Mouse (Mus musculus) intestine, embryonic 15.5 days (tissue): Measurements from ENCODE around the gene Scfd2. TPM values are rescaled to one million over a fixed set of nuclear protein-coding genes. Genes with fewer than 3 reads are reported as not detected.
A peak's percentile ranks its signal among the peaks of the same experiment; 100 is the strongest.

Experiments
- ATAC-seq: fragments of 200-750 bp; cut with Nextera tagmentation; 2 replicates; pipeline ENCODE4 v1.8.0; 2017; ENCODE audit warnings: moderate TSS enrichment, moderate library complexity
- H3K27ac ChIP-seq: fragments of 300-500 bp; sonication (generic); 2 replicates; pipeline ENCODE4 v1.5.1; 2015; ENCODE audit warnings: mild to moderate bottlenecking, inconsistent platforms
- H3K27me3 ChIP-seq: fragments of 300-500 bp; sonication (generic); replicated peaks from 2 replicates; pipeline ENCODE4 v1.6.1; 2015; ENCODE audit warnings: inconsistent platforms
- H3K36me3 ChIP-seq: fragments of 300-500 bp; sonication (generic); 2 replicates; pipeline ENCODE4 v1.6.1; 2015; ENCODE audit warnings: inconsistent platforms
- H3K4me1 ChIP-seq: fragments of 300-500 bp; sonication (generic); replicated peaks from 2 replicates; pipeline ENCODE4 v1.6.1; 2015; ENCODE audit warnings: inconsistent platforms
- H3K4me2 ChIP-seq: fragments of 300-500 bp; sonication (generic); replicated peaks from 2 replicates; pipeline ENCODE4 v1.6.1; 2015; ENCODE audit warnings: mild to moderate bottlenecking, inconsistent platforms
- H3K4me3 ChIP-seq: fragments of 300-500 bp; sonication (generic); replicated peaks from 2 replicates; pipeline ENCODE4 v1.5.1; 2015; ENCODE audit warnings: inconsistent platforms
- H3K9ac ChIP-seq: fragments of 300-500 bp; sonication (generic); 2 replicates; pipeline ENCODE4 v1.6.1; 2015; ENCODE audit warnings: inconsistent platforms
- H3K9me3 ChIP-seq: fragments of 300-500 bp; sonication (generic); 2 replicates; pipeline ENCODE4 v1.6.1; 2016; ENCODE audit warnings: inconsistent platforms
- WGBS: fragments of 180-500 bp; shearing (Covaris S2); methylation state at CpG from one replicate; pipeline ENCODE4 v1.1.7; 2015; 5-methylcytosine and 5-hydroxymethylcytosine counted together
- polyA plus RNA-seq: library from polyadenylated mRNA; unstranded; fragments of >200 nt; fragmentation: Nextera tagmentation; extraction: Ambion mirVana; gene quantifications from 2 replicates; pipeline ENCODE4 v1.2.1, GENCODE M21; 2015

The Scfd2 gene
- polyA plus RNA-seq, 1 experiment from 2014 or later, result 17.2 TPM

DNA sequence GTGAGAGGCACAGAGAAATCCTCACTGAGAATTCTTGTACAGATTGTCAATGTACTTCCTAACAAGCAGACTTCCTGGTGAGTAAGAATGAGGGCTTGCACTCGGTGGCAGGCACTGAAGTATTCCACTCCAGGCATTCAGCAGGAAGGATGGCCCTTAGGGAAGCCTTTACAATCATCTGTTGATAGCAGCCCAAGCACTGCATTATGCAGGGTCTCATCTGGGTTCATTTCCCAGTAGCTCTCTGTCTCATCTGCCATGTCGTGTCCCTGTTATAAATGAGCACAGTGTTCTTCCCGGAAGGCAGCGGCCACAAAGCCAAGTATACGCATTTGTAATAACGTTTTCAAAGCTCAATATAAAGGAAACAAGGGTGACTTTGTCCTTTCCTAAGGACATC lies 48.9 kb downstream of the Scfd2 start:
- Histone ChIP-seq H3K4me2 (no peak overlapping the region), H3K27ac (no peak overlapping the region), H3K4me3 (no peak overlapping the region), H3K9me3 (no peaks in the 10 kb centered on the region), H3K27me3 (no peaks in the 10 kb centered on the region), H3K4me1 (0 out of 2 replicates have a peak, but pooled peaks cover 4% of the 10 kb centered on the region), H3K9ac (no peak overlapping the region), H3K36me3 (no peaks in the 10 kb centered on the region)
- WGBS, result 70% methylated on average over 6 of the region's 6 CpGs
- no peak for ATAC-seq

DNA sequence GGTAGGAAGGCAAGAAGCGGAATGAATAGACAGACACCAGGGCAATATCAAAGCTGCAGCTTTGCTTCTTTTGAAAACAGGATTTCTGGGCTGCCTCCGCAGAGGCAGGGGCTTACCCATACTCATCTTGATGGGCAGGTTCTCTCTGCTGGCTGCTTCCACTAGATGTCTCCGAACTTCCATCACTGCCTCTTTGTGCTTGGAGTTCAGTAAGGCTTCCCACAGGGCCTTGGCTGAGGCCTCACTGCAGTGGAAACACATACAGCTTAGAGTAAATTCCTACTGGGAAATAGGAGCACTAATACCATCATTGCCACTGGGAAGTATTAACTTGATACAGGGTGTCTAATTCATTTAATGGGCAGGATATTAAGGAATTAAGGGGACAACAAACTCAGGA lies 49.5 kb downstream of the Scfd2 start:
- no peaks in the 10 kb centered on the region for H3K36me3 ChIP-seq
- WGBS, result 73% methylated on average over 3 of the region's 3 CpGs
- H3K4me2 ChIP-seq, result no peak overlapping the region
- H3K27ac ChIP-seq, result no peak overlapping the region
- H3K4me3 ChIP-seq, result no peak overlapping the region
- no peak overlapping the region for H3K9ac ChIP-seq
- no peaks in the 10 kb centered on the region for H3K9me3 ChIP-seq
- no peak for ATAC-seq
- no peaks in the 10 kb centered on the region for H3K27me3 ChIP-seq
- 0 out of 2 replicates have a peak, but pooled peaks cover 4% of the 10 kb centered on the region for H3K4me1 ChIP-seq

DNA sequence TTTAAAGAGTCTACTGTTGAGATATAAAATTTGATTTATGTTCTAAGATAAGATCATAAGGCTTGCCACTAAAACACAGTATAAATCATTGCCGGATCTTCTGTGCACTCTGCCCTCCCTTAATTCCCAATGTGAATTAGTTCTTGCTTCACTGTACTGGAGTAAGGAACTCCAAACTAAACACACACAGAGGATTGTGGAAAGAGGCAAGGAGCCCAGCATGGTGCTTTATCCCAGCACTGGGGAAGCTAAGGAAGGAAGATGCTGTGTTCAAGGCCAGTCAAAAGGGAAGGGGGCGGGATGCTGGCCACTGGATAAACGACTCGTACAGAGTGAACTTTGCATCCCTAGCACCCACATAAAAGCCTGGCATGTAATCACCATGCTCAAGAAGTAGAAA lies 51.1 kb downstream of the Scfd2 start:
- 62% methylated on average over 4 of the region's 4 CpGs for WGBS
- no peak overlapping the region for H3K4me3 ChIP-seq
- ATAC-seq, result no peak
- 0 out of 2 replicates have a peak, but pooled peaks cover 4% of the 10 kb centered on the region for H3K4me1 ChIP-seq
- no peaks in the 10 kb centered on the region for H3K9me3 ChIP-seq
- H3K36me3 ChIP-seq, result no peaks in the 10 kb centered on the region
- no peak overlapping the region for H3K27ac ChIP-seq
- H3K4me2 ChIP-seq, result no peak overlapping the region
- no peaks in the 10 kb centered on the region for H3K27me3 ChIP-seq
- no peak overlapping the region for H3K9ac ChIP-seq

DNA sequence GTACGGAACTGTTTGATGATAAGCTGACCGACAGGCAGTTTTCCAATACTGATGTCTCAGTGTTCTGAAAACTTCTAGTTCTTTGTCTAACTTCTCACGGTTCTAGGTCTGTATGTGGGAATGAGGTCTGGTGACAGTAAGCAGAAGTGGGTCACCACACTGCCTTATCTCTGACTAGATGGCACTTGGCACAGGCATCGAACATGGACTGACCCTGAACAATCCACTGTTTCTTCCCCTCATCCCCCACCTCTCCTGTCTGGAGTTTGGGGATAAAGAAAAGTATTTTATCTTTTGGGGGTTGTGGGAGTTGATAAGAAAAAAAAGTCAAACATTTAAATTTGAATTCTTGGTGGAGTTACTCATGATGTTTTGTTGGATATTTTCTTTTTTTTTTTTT lies 51.6 kb downstream of the Scfd2 start:
- no peak overlapping the region for H3K27ac ChIP-seq
- 51% methylated on average over 4 of the region's 4 CpGs for WGBS
- ATAC-seq, result no peak
- 0 out of 2 replicates have a peak, but pooled peaks cover 4% of the 10 kb centered on the region for H3K4me1 ChIP-seq
- no peak overlapping the region for H3K4me3 ChIP-seq
- no peak overlapping the region for H3K9ac ChIP-seq
- no peaks in the 10 kb centered on the region for H3K9me3 ChIP-seq
- no peak overlapping the region for H3K4me2 ChIP-seq
- H3K27me3 ChIP-seq, result no peaks in the 10 kb centered on the region
- no peaks in the 10 kb centered on the region for H3K36me3 ChIP-seq

DNA sequence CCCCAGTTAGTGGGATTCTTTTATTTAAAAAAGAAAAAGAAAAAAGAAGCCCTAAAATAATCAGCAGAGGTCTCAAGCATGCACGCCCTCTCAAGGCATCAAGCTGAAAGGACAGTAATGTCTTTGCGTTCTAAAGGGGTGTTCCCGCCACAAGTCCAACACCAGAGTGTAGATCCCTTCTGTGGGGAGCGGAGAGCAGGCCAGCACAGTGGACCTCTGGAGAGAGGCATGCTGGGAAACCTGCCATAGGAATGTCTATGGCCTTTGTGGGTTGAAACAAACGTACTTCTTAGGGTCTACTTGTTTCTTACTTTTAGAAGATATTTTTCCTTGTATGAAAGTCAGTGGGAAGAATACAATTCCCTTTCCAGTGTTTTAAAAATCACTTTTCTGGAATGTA lies 52.4 kb downstream of the Scfd2 start:
- Histone ChIP-seq H3K4me3 (no peak overlapping the region), H3K27me3 (no peaks in the 10 kb centered on the region), H3K9ac (no peak overlapping the region), H3K4me1 (0 out of 2 replicates have a peak, but pooled peaks cover 4% of the 10 kb centered on the region), H3K27ac (no peak overlapping the region), H3K36me3 (no peaks in the 10 kb centered on the region), H3K9me3 (no peaks in the 10 kb centered on the region), H3K4me2 (no peak overlapping the region)
- 62% methylated on average over 5 of the region's 5 CpGs for WGBS
- ATAC-seq, result no peak

DNA sequence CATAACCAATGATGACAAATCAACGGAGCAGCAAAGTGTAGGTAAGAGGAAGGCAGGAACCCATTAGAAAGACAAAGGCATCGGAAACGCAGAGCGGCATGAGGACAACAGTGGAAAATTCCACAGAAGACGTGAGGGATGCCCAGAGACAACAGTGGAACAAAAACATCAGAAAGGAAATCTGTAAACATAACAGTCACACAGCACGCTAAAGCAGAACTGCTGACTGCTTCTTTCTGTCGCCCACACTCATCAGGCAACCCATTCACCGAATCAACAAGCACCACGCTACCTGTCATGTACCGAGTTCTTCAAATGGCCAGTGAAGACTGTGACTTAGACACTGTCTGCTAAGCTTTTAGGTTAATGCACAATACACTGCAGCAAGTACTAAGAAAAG lies 55.0 kb downstream of the Scfd2 start:
- H3K36me3 ChIP-seq, result no peaks in the 10 kb centered on the region
- H3K27me3 ChIP-seq, result no peaks in the 10 kb centered on the region
- H3K27ac ChIP-seq, result no peak overlapping the region
- no peak overlapping the region for H3K9ac ChIP-seq
- H3K4me1 ChIP-seq, result 0 out of 2 replicates have a peak, but pooled peaks cover 4% of the 10 kb centered on the region
- H3K9me3 ChIP-seq, result no peaks in the 10 kb centered on the region
- H3K4me2 ChIP-seq, result no peak overlapping the region
- H3K4me3 ChIP-seq, result no peak overlapping the region
- no peak for ATAC-seq
- WGBS, result 85% methylated on average over 10 of the region's 10 CpGs

DNA sequence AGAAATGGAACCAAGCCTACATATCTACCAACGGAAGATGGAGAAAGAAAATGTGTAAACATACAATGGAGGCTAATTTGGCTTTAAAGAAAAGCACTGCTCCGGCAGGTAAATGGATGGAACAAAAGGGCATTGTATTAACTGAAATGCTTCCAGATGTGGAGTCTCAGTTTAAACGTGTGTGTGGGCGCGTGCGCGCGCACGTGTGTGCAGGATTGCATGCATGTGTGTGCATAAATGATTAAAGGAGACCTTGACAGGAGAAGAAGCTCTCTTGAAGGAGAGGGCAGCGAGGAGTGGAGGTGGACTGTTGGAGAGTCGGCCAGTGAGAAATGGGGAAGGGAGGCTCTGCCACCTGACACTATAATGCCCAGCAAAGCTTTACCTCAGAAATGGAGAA lies 58.4 kb downstream of the Scfd2 start:
- WGBS, result 91% methylated on average over 11 of the region's 11 CpGs

DNA sequence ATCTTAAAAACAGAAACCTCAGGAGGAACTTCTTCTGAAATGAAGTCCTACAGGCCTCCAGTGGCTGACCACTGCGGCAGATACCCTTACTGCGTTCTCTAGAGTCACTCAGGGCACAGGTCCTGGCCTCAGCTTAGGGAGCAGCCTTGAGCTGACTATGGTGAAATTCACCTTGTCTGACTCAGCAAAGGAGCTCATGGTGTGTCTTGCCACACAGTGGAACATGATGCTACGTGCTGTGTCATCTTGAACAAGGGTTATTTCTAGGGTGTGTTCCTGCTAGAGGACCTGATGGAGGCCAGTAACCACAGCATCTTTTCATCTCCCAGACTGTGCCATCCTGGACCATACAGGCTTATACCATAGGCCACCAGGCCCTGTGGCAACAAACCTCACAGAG lies 60.7 kb downstream of the Scfd2 start:
- no peak overlapping the region for H3K4me3 ChIP-seq
- H3K9ac ChIP-seq, result no peak overlapping the region
- H3K27me3 ChIP-seq, result no peaks in the 10 kb centered on the region
- no peak for ATAC-seq
- H3K4me2 ChIP-seq, result no peak overlapping the region
- H3K9me3 ChIP-seq, result no peaks in the 10 kb centered on the region
- no peak overlapping the region for H3K27ac ChIP-seq
- H3K36me3 ChIP-seq, result no peaks in the 10 kb centered on the region
- WGBS, result 89% methylated on average over 3 of the region's 3 CpGs
- H3K4me1 ChIP-seq, result 0 out of 2 replicates have a peak, but pooled peaks cover 2% of the 10 kb centered on the region

More for the DNA sequence above, 58.4 kb downstream of the Scfd2 start:
- Histone ChIP-seq H3K4me3 (no peak overlapping the region), H3K9ac (no peak overlapping the region), H3K27me3 (no peaks in the 10 kb centered on the region), H3K4me2 (no peak overlapping the region), H3K36me3 (no peaks in the 10 kb centered on the region), H3K4me1 (0 out of 2 replicates have a peak, but pooled peaks cover 2% of the 10 kb centered on the region), H3K9me3 (no peaks in the 10 kb centered on the region), H3K27ac (no peak overlapping the region)
- no peak for ATAC-seq

DNA sequence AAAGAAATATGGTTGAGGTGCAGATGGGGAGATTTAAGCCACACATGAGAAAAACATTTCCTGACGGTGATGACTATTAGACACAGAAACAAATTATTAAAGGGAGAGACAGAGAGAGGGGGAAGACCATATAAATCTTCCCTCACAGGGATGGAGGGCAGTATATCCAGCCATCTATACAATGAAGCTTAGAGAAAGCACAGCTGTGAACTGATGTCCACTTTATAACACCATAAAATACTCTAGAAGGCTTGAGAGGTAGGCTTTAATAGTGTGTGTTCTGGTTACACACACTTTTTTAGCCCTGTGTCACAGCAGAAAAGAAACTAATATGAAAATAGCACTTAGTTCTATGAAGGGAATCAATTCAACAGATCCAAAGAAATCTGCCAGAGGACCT lies 61.9 kb downstream of the Scfd2 start:
- Histone ChIP-seq H3K9ac (no peak overlapping the region), H3K4me3 (no peak overlapping the region), H3K27me3 (no peaks in the 10 kb centered on the region), H3K9me3 (no peaks in the 10 kb centered on the region), H3K4me1 (0 out of 2 replicates have a peak, but pooled peaks cover 2% of the 10 kb centered on the region), H3K27ac (no peak overlapping the region), H3K36me3 (no peaks in the 10 kb centered on the region), H3K4me2 (no peak overlapping the region)
- WGBS, result 38% methylated on average over 1 of the region's 1 CpGs
- no peak for ATAC-seq

DNA sequence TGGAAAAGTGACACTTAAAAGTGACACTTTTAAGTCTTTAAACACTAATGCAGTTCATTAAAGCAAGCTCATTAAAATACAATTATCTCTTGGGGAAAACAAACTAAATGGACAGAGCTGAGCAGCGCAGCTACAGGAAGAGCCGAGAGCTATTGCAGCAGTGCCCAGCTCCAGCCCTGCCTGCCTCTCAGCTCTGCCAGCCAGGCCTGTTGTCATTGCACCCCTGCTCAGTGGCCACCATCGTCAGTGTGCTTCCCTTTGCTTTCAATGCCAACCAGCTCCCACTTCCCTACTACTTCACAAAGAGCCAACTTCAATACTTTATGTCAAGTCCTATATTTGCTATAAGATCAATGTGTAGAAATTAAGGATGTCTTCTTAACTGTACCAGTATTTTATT lies 63.8 kb downstream of the Scfd2 start:
- Histone ChIP-seq H3K4me1 (0 out of 2 replicates have a peak, but pooled peaks cover 2% of the 10 kb centered on the region), H3K4me3 (no peak overlapping the region), H3K4me2 (no peak overlapping the region), H3K36me3 (no peaks in the 10 kb centered on the region), H3K9ac (no peak overlapping the region), H3K9me3 (no peaks in the 10 kb centered on the region), H3K27me3 (no peaks in the 10 kb centered on the region), H3K27ac (no peak overlapping the region)
- no peak for ATAC-seq
- WGBS, result 74% methylated on average over 3 of the region's 3 CpGs

DNA sequence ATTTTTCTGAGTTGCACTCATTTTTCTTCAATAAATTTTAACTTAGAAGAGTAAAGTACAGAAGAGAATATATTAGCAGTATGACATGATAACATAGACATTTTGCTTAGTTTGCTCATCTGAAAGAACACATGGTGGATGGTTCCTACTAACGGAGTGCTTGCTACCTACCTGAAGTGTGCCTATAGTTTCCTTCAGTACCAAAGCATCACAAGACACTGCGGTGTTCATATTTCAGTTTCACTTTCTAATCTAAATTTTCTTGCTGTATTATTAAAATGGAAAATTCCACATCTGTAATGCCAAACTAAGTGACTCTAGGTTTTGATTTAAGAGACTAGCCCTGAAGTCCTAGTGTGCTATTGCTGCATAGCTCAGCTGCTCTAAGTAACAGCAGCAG lies 74.8 kb downstream of the Scfd2 start:
- no peak overlapping the region for H3K4me3 ChIP-seq
- H3K9me3 ChIP-seq, result no peaks in the 10 kb centered on the region
- H3K9ac ChIP-seq, result no peak overlapping the region
- 56% methylated on average over 2 of the region's 2 CpGs for WGBS
- no peak for ATAC-seq
- H3K27ac ChIP-seq, result no peak overlapping the region
- no peaks in the 10 kb centered on the region for H3K36me3 ChIP-seq
- H3K27me3 ChIP-seq, result no peaks in the 10 kb centered on the region
- no peaks in the 10 kb centered on the region for H3K4me1 ChIP-seq
- H3K4me2 ChIP-seq, result no peak overlapping the region

DNA sequence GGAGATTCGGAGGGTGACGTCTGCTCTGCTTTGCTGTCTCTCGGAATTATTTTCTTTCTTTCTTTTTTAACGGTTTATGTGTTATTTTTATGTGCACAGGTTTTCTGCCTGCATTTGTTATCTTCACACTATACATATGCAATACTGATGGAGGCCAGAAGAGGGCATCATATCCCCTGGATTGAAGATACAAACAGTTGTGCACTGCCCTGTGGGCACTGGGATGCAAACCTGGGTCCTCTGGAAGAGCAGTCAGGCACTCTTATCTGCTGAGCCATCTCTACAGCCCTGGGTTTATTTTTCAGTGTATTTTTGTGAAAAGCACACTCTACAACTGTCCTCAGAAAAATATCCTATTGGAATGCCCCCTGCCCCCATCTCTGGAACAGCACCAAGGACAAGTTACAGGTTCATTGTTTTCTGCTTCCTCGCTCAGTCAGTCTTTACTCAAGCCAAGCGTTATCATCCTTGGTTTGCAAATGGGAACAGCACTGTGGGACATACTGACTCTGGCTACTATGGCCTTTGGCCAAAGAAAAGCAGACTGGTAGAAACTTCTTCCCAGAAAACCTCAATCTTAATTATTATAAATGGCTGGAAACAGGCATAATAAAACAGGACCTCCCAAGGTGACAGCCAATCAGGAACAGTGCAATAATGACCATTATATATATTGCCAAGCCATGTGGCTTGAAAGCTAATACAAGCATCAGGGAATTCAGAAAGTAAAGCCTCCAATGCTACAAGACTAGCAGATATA lies 75.9 kb downstream of the Scfd2 start:
- Histone ChIP-seq H3K9ac (no peak overlapping the region), H3K4me2 (no peak overlapping the region), H3K27ac (no peak overlapping the region), H3K4me3 (no peak overlapping the region), H3K36me3 (no peaks in the 10 kb centered on the region), H3K4me1 (no peaks in the 10 kb centered on the region), H3K27me3 (no peaks in the 10 kb centered on the region), H3K9me3 (no peaks in the 10 kb centered on the region)
- ATAC-seq, result peak; percentile 62
- WGBS, result 81% methylated on average over 6 of the region's 6 CpGs

DNA sequence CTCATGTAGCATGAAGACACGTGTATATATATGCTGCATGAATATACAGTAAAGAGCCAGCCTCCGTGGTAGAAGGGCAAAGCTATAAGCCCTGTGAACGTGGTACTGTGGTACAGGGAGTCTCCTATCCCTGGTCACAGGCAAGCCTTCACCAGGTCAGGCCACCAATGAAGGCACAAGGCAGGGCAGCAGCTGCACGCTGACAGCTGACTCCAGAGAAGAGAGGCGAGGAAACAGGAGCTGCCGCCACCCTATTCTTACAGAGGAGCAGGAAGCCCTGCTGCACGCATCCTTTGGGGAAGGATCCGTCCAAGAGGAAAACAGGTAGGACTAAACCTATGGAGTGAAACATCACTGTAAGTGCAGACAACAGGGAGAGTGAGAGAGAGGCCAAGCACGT lies 76.5 kb downstream of the Scfd2 start:
- H3K9me3 ChIP-seq, result no peaks in the 10 kb centered on the region
- H3K9ac ChIP-seq, result no peak overlapping the region
- H3K27me3 ChIP-seq, result no peaks in the 10 kb centered on the region
- no peaks in the 10 kb centered on the region for H3K4me1 ChIP-seq
- H3K36me3 ChIP-seq, result no peaks in the 10 kb centered on the region
- no peak for ATAC-seq
- no peak overlapping the region for H3K4me3 ChIP-seq
- 88% methylated on average over 9 of the region's 9 CpGs for WGBS
- H3K4me2 ChIP-seq, result no peak overlapping the region
- no peak overlapping the region for H3K27ac ChIP-seq
